ENCODE assay signal across 21 mouse cellular contexts in the genomic region with DNA sequence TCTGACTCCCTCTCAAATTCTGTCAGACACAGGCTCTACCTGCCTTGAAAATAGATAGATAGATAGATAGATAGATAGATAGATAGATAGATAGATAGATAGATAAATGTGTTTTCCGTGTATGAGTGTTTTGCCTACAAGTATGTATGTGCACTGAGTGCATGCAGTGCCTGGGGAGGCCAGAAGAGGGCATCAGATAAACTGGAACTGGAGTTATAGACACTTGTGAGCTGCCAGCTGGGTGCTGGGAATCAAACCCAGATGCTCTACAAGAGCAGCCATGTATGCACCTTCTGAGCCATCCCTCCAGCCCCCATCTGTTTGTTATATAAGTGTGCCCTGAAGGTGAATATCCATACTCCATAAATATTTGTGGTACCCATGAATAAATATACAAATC.
DNase-seq lines count a peak whose midpoint lies in the region; ATAC-seq and TF ChIP-seq lines count a peak whose summit lies in the region.
"Had no signal": no experiment of that assay in that cellular context is flagged by ENCODE, and none has a peak within 500 bp of the region (broad histone marks: within the 10 kb centered on the region; RNA-seq: fewer than 3 reads in every experiment).

No protein-coding gene starts in this region.

- 0 out of 2 replicates have a peak, but pooled peaks cover 1% of the 10 kb centered on the region for H3K79me2 ChIP-seq in MEL (ENCODE audit: control insufficient read depth, insufficient read depth, low read length, poor library complexity)

- WGBS in intestine, postnatal 0 days = 94% methylated on average over 1 of the region's 1 CpGs
- 98% methylated on average over 1 of the region's 1 CpGs for WGBS in intestine, embryonic 16.5 days
- 95% methylated on average over 1 of the region's 1 CpGs for WGBS in lung, embryonic 14.5 days

- no peak overlapping the region for H3K4me2 ChIP-seq in intestine, postnatal 0 days (replicated peaks; ENCODE audit: low read depth)
- H3K4me2 ChIP-seq in intestine, embryonic 16.5 days (ENCODE audit: low read depth, low read length) = no peak overlapping the region
- no peak overlapping the region for H3K4me2 ChIP-seq in lung, embryonic 14.5 days
- H3K4me2 ChIP-seq: embryonic facial prominence, embryonic 12.5 days; heart, embryonic 15.5 days; hindbrain, embryonic 14.5 days; limb, embryonic 12.5 days; liver, embryonic 11.5 days; lung, embryonic 15.5 days; midbrain, embryonic 15.5 days had no signal

- no peak for TF ChIP-seq EP300 in MEL (IDR thresholded peaks at IDR 0.05; ENCODE audit: low read depth in 1 of 2, low read length in 2 of 2)

- H3K36me3 ChIP-seq in intestine, postnatal 0 days (ENCODE audit: control insufficient read depth, insufficient read depth) = no peaks in the 10 kb centered on the region
- H3K36me3 ChIP-seq in intestine, embryonic 16.5 days (ENCODE audit: control insufficient read depth, insufficient read depth, low read length) = no peaks in the 10 kb centered on the region
- H3K36me3 ChIP-seq in lung, embryonic 14.5 days (ENCODE audit: insufficient read depth) = no peaks in the 10 kb centered on the region
- peaks cover 0 to 4% of the 10 kb centered on the region in 2 experiments; a peak in 2 of 4 replicates for H3K36me3 ChIP-seq in MEL (ENCODE audit: control insufficient read depth in 1 of 2, insufficient read depth in 2 of 2, low read length in 2 of 2)
- H3K36me3 ChIP-seq in splenic B cell, adult 2 months (ENCODE audit: control insufficient read depth, insufficient read depth, low read length, poor library complexity, severe bottlenecking) = no peaks in the 10 kb centered on the region
- H3K36me3 ChIP-seq: embryonic facial prominence, embryonic 12.5 days; heart, embryonic 15.5 days; limb, embryonic 12.5 days; lung, embryonic 15.5 days; midbrain, embryonic 15.5 days had no signal

- H3K27ac ChIP-seq in intestine, postnatal 0 days (ENCODE audit: low read depth, low read length) = no peak overlapping the region
- H3K27ac ChIP-seq in intestine, embryonic 16.5 days (ENCODE audit: low read length) = no peak overlapping the region
- no peak overlapping the region for H3K27ac ChIP-seq in lung, embryonic 14.5 days (ENCODE audit: low read depth)
- no peak overlapping the region for H3K27ac ChIP-seq in MEL (ENCODE audit: control insufficient read depth, low read depth, low read length)
- H3K27ac ChIP-seq: embryonic facial prominence, embryonic 12.5 days; heart, embryonic 15.5 days; hindbrain, embryonic 14.5 days; limb, embryonic 12.5 days; lung, embryonic 15.5 days; macrophage; midbrain, embryonic 15.5 days had no signal

- no peak overlapping the region for H3K4me3 ChIP-seq in intestine, postnatal 0 days (ENCODE audit: low read depth, low read length)
- H3K4me3 ChIP-seq in intestine, embryonic 16.5 days (ENCODE audit: low read length) = no peak overlapping the region
- H3K4me3 ChIP-seq in lung, embryonic 14.5 days (ENCODE audit: low read depth, low read length) = no peak overlapping the region
- no peak overlapping the region for H3K4me3 ChIP-seq in MEL (ENCODE audit: control insufficient read depth in 1 of 2, insufficient read depth in 1 of 2, low read depth in 2 of 2, low read length in 2 of 2)
- H3K4me3 ChIP-seq: embryonic facial prominence, embryonic 12.5 days; heart, embryonic 15.5 days; limb, embryonic 12.5 days; lung, embryonic 15.5 days; midbrain, embryonic 15.5 days had no signal

- peak; percentile 29 for TF ChIP-seq CTCF in intestine, postnatal 0 days (IDR thresholded peaks at IDR 0.05; ENCODE audit: low read depth)
- TF ChIP-seq CTCF in lung, embryonic 14.5 days (IDR thresholded peaks at IDR 0.05; ENCODE audit: low read depth) = peak; percentile 28
- peak; percentile 36 to 38 (median 37) for TF ChIP-seq CTCF in MEL (IDR thresholded peaks at IDR 0.05 in 2 of 3, conservative IDR thresholded peaks at IDR 0.05 in 1 of 3; ENCODE audit: control insufficient read depth in 1 of 3, insufficient read depth in 1 of 3, low read depth in 2 of 3, low read length in 3 of 3, poor library complexity in 1 of 3, severe bottlenecking in 1 of 3)

- no peak for TF ChIP-seq POLR2A in MEL (IDR thresholded peaks at IDR 0.05; ENCODE audit: control insufficient read depth in 1 of 2, insufficient read depth in 1 of 2, low read depth in 1 of 2, low read length in 2 of 2, poor library complexity in 1 of 2)

- H3K4me1 ChIP-seq in intestine, postnatal 0 days (replicated peaks; ENCODE audit: control insufficient read depth, insufficient read depth, low read length) = no peaks in the 10 kb centered on the region
- peaks cover under 1% of the 10 kb centered on the region; the same call in 1 of the 2 replicates for H3K4me1 ChIP-seq in intestine, embryonic 16.5 days (ENCODE audit: control insufficient read depth, insufficient read depth, low read length)
- 0 out of 2 replicates have a peak, but pooled peaks cover 3% of the 10 kb centered on the region for H3K4me1 ChIP-seq in lung, embryonic 14.5 days (ENCODE audit: insufficient read depth)
- no peaks in the 10 kb centered on the region; a peak in 1 of 4 replicates for H3K4me1 ChIP-seq in MEL (ENCODE audit: control insufficient read depth in 1 of 2, insufficient read depth in 2 of 2, low read length in 2 of 2)
- H3K4me1 ChIP-seq: embryonic facial prominence, embryonic 12.5 days; lung, embryonic 15.5 days; midbrain, embryonic 15.5 days had no signal

- no peak for ATAC-seq in intestine, postnatal 0 days
- no peak for ATAC-seq in intestine, embryonic 16.5 days
- no peak for ATAC-seq in lung, embryonic 14.5 days (ENCODE audit: insufficient read depth)
- ATAC-seq: forebrain, postnatal 0 days; midbrain, embryonic 15.5 days had no signal

- no peaks in the 10 kb centered on the region for H3K27me3 ChIP-seq in intestine, postnatal 0 days (replicated peaks; ENCODE audit: control insufficient read depth, insufficient read depth, low read length)
- no peaks in the 10 kb centered on the region for H3K27me3 ChIP-seq in intestine, embryonic 16.5 days (replicated peaks; ENCODE audit: control insufficient read depth, insufficient read depth, low read length)
- no peaks in the 10 kb centered on the region for H3K27me3 ChIP-seq in lung, embryonic 14.5 days (ENCODE audit: insufficient read depth, low read length)
- H3K27me3 ChIP-seq in MEL (ENCODE audit: control insufficient read depth in 1 of 2, insufficient read depth in 2 of 2, low read length in 2 of 2) = no peaks in the 10 kb centered on the region
- H3K27me3 ChIP-seq in splenic B cell, adult 2 months (ENCODE audit: control insufficient read depth, insufficient read depth, low read length, poor library complexity, severe bottlenecking) = no peaks in the 10 kb centered on the region
- H3K27me3 ChIP-seq: embryonic facial prominence, embryonic 12.5 days; heart, embryonic 15.5 days; limb, embryonic 12.5 days; lung, embryonic 15.5 days had no signal

- DNase-seq in lung, embryonic 14.5 days = no peak
- no peak for DNase-seq in lung, adult 18-20 months
- DNase-seq in MEL (ENCODE audit: low read depth, low spot score) = peak; percentile 39
- peak; percentile 23 for DNase-seq in splenic B cell, adult 2 months (ENCODE audit: low read depth, low spot score)
- DNase-seq in urinary bladder, postnatal 14 days (ENCODE audit: low spot score) = no peak
- no peak for DNase-seq in embryo, embryonic 11 days
- DNase-seq: adrenal gland, postnatal 14 days; cerebellum, postnatal 10 days; forebrain, postnatal 0 days; gastrocnemius, postnatal 36 days; heart, postnatal 36 days had no signal

- TF ChIP-seq RAD21 in MEL (IDR thresholded peaks at IDR 0.05; ENCODE audit: low read depth, low read length) = peak; percentile 24

- H3K9me3 ChIP-seq in intestine, postnatal 0 days (ENCODE audit: control insufficient read depth) = no peaks in the 10 kb centered on the region
- no peaks in the 10 kb centered on the region for H3K9me3 ChIP-seq in intestine, embryonic 16.5 days (ENCODE audit: control insufficient read depth, low read length)
- no peaks in the 10 kb centered on the region for H3K9me3 ChIP-seq in lung, embryonic 14.5 days (ENCODE audit: low read depth, low read length)
- no peaks in the 10 kb centered on the region for H3K9me3 ChIP-seq in MEL (replicated peaks; ENCODE audit: insufficient read depth, low read length)
- H3K9me3 ChIP-seq: heart, embryonic 15.5 days; lung, embryonic 15.5 days; midbrain, embryonic 15.5 days had no signal

- no peak overlapping the region for H3K9ac ChIP-seq in intestine, postnatal 0 days (ENCODE audit: low read depth, low read length)
- H3K9ac ChIP-seq in intestine, embryonic 16.5 days (ENCODE audit: low read depth, low read length) = no peak overlapping the region
- H3K9ac ChIP-seq in lung, embryonic 14.5 days = no peak overlapping the region
- no peak overlapping the region for H3K9ac ChIP-seq in MEL (ENCODE audit: control insufficient read depth, low read depth, low read length, poor library complexity, severe bottlenecking)
- H3K9ac ChIP-seq: embryonic facial prominence, embryonic 12.5 days; forebrain, postnatal 0 days; heart, embryonic 15.5 days; hindbrain, embryonic 14.5 days; limb, embryonic 12.5 days; lung, embryonic 15.5 days; midbrain, embryonic 15.5 days had no signal

TF ChIP-seq in MEL, 35 proteins besides CTCF, POLR2A, EP300 and RAD21:
- 0 out of 2 replicates have a peak, but pooled peaks have one; percentile 11 for TF ChIP-seq ZC3H11A (IDR thresholded peaks at IDR 0.05; ENCODE audit: low read depth, low read length)
- peak; percentile 46 for TF ChIP-seq SMC3 (IDR thresholded peaks at IDR 0.05; ENCODE audit: low read depth, low read length)
- no peak for TF ChIP-seq SIN3A (IDR thresholded peaks at IDR 0.05; ENCODE audit: low read length)

Comparison
In these comparisons a context has a peak if more than half of its experiments do, and no peak if none do; other contexts are left out.
1. DNase-seq: peak in MEL (single experiment) and splenic B cell, adult 2 months (single experiment); none in lung, embryonic 14.5 days (single experiment), lung, adult 18-20 months (0 of 2), urinary bladder, postnatal 14 days (single experiment) and embryo, embryonic 11 days (single experiment).
2. Peak in every context shown above with its lines, with median percentiles within 50 percentile points of each other: CTCF ChIP-seq.